In genomic region chr11:104768072-104768471, GRCm38 (mm10) we compare ENCODE assay signal across 10 mouse cellular contexts.
DNase-seq lines count a peak whose midpoint lies in the region; ATAC-seq and TF ChIP-seq lines count a peak whose summit lies in the region.
"Had no signal": no experiment of that assay in that cellular context is flagged by ENCODE, and none has a peak within 500 bp of the region (broad histone marks: within the 10 kb centered on the region; RNA-seq: fewer than 3 reads in every experiment).

No protein-coding gene starts in this region.

- POLR2A ChIA-PET in Patski (lab: Charles Lee) = no interaction called here

- in situ Hi-C loops in Patski (cut with MboI; ENCODE audit: low pct_unique_long_range_greater_than_20kb) = loop anchor here (5.0 kb wide), 2 partner anchors 176 to 354 kb away; no protein-coding TSS in a partner anchor

- H3K9me3 ChIP-seq in stomach, postnatal 0 days (ENCODE audit: control insufficient read depth, low read length) = no peaks in the 10 kb centered on the region
- H3K9me3 ChIP-seq: embryonic facial prominence, embryonic 12.5 days; lung, embryonic 15.5 days had no signal

- no peaks in the 10 kb centered on the region for H3K4me1 ChIP-seq in cortical plate, adult 2 months (ENCODE audit: control insufficient read depth, insufficient read depth, low read length)
- H3K4me1 ChIP-seq in stomach, postnatal 0 days (replicated peaks; ENCODE audit: control insufficient read depth, insufficient read depth) = no peaks in the 10 kb centered on the region
- H3K4me1 ChIP-seq: embryonic facial prominence, embryonic 12.5 days; lung, embryonic 15.5 days had no signal

- H3K36me3 ChIP-seq in stomach, postnatal 0 days (ENCODE audit: control insufficient read depth, insufficient read depth, low read length) = no peaks in the 10 kb centered on the region
- H3K36me3 ChIP-seq: embryonic facial prominence, embryonic 12.5 days; lung, embryonic 15.5 days had no signal

- CTCF ChIA-PET in Patski (lab: Charles Lee) = no interaction called here

- H3K4me3 ChIP-seq in cortical plate, adult 2 months (ENCODE audit: insufficient read depth, low read length) = no peak overlapping the region
- H3K4me3 ChIP-seq in stomach, postnatal 0 days (ENCODE audit: low read depth, low read length) = no peak overlapping the region
- H3K4me3 ChIP-seq: embryonic facial prominence, embryonic 12.5 days; lung, embryonic 15.5 days had no signal

- 14% methylated on average over 5 of the region's 5 CpGs for WGBS in stomach, postnatal 0 days

- H3K27me3 ChIP-seq in Patski = peaks cover 14% of the 10 kb centered on the region
- no peaks in the 10 kb centered on the region for H3K27me3 ChIP-seq in stomach, postnatal 0 days (ENCODE audit: control insufficient read depth, insufficient read depth, low read length)
- H3K27me3 ChIP-seq: embryonic facial prominence, embryonic 12.5 days; lung, embryonic 15.5 days had no signal

- TF ChIP-seq POLR2A in cortical plate, adult 2 months (IDR thresholded peaks at IDR 0.05; ENCODE audit: extremely low read depth, insufficient read depth, low read length) = no peak

- no peak overlapping the region for H3K4me2 ChIP-seq in stomach, postnatal 0 days (replicated peaks; ENCODE audit: low read depth)
- H3K4me2 ChIP-seq: embryonic facial prominence, embryonic 12.5 days; lung, embryonic 15.5 days had no signal

- no peak overlapping the region for H3K27ac ChIP-seq in cortical plate, adult 2 months (ENCODE audit: insufficient read depth, low read length)
- H3K27ac ChIP-seq in stomach, postnatal 0 days (replicated peaks) = no peak overlapping the region
- H3K27ac ChIP-seq: embryonic facial prominence, embryonic 12.5 days; lung, embryonic 15.5 days had no signal

- no peak overlapping the region for H3K9ac ChIP-seq in stomach, postnatal 0 days (ENCODE audit: low read length)
- H3K9ac ChIP-seq: embryonic facial prominence, embryonic 12.5 days; lung, embryonic 15.5 days had no signal

- TF ChIP-seq EP300 in stomach, postnatal 0 days (optimal IDR thresholded peaks at IDR 0.05) = no peak

- ATAC-seq in Patski = no peak
- ATAC-seq in stomach, postnatal 0 days (ENCODE audit: low FRiP score, low TSS enrichment) = no peak

- TF ChIP-seq CTCF in Patski (IDR thresholded peaks at IDR 0.05) = peak; percentile 88
- peak; percentile 70 for TF ChIP-seq CTCF in cortical plate, adult 2 months (IDR thresholded peaks at IDR 0.05; ENCODE audit: extremely low read depth, insufficient read depth, low read length)
- TF ChIP-seq CTCF in stomach, postnatal 0 days (IDR thresholded peaks at IDR 0.05; ENCODE audit: low read depth) = peak; percentile 81

- peak; percentile 9 for DNase-seq in gastrocnemius, adult 18-20 months (ENCODE audit: low spot score)
- no peak for DNase-seq in gastrocnemius, postnatal 25 days
- DNase-seq in 3134 (ENCODE audit: extremely low read depth, insufficient read length, low spot score) (peak; percentile 3), Patski (ENCODE audit: low read depth, low spot score) (no peak)
- DNase-seq in kidney, postnatal 14 days = peak; percentile 36
- DNase-seq in lung, postnatal 10 days = peak; percentile 64
- DNase-seq in stomach, postnatal 0 days (ENCODE audit: low spot score) = peak; percentile 43

Comparison
In these comparisons a context has a peak if more than half of its experiments do, and no peak if none do; other contexts are left out.
1. DNase-seq: peak in gastrocnemius, adult 18-20 months (single experiment), 3134 (single experiment), kidney, postnatal 14 days (single experiment), lung, postnatal 10 days (single experiment) and stomach, postnatal 0 days (single experiment); none in gastrocnemius, postnatal 25 days (single experiment) and Patski (single experiment).
2. Peak in every context shown above with its lines, with median percentiles within 50 percentile points of each other: CTCF ChIP-seq.